Mouse (Mus musculus): ENCODE measurements around the gene Ankrd49.

Ankrd49 gene

GRCm38 (mm10) chr9:14740151-14740924 lies 44.3 kb downstream of the Ankrd49 start, which contains the start of gene Piwil4:
Piwil4 (minus strand) TSS chr9:14740733.
- no peak for DNase-seq (ENCODE audit: low spot score in 2 of 2)

- no peak for DNase-seq (ENCODE audit: low spot score in 2 of 2)
Observed at GRCm38 (mm10) chr9:14739498-14740150, 45.0 kb downstream of the Ankrd49 start.

- no peak for DNase-seq (ENCODE audit: low spot score in 2 of 2)
Observed at GRCm38 (mm10) chr9:14730941-14731541, 53.6 kb downstream of the Ankrd49 start.

Data from frontal cortex, postnatal 36 days (tissue).